Mouse (Mus musculus) central nervous system, embryonic 14 days (tissue): ENCODE measurements around the gene Mrgpra3. TPM values are rescaled to one million over a fixed set of nuclear protein-coding genes. Genes with fewer than 3 reads are reported as not detected.

Experiments used
- polyA plus RNA-seq: library from polyadenylated mRNA; depleted of rRNA; stranded (reverse); fragments of >200 nt; gene quantifications from 2 replicates; pipeline ENCODE4 v1.2.3, GENCODE M21; 2012; rRNA removed

Mrgpra3 gene
- not detected in 2 replicates for polyA plus RNA-seq

DNA sequence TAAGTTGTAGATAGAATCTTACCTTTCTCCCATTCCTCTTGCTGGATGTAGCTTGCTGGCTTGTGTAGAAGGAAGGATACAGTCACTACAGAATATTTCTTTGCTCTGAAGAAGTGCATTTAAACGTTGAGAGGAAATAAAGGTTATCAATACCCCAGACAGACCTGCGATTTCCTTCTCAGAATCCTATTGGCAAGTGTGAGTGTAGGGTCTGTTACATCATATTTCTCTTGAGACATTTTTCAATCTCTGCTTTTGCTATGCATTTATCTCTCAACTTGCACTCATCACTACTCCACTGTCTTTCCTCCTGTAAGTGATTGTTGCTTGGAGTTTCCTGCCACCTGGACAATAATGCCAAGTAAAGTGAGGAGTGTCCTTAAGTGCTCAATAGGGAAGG, at the start of gene Mrgpra3:
Gene Mrgpra3, minus strand, starts transcription at position 101 of the 400 bp plus-strand sequence.

Other genes starting within 250 kb of the Mrgpra3 start
- not detected in 2 replicates for gene Mrgpra1, start 247.1 kb downstream of the Mrgpra3 start, polyA plus RNA-seq
- not detected in 2 replicates for gene Mrgpra2a, start 149.2 kb downstream of the Mrgpra3 start, polyA plus RNA-seq
- not detected in 2 replicates for gene Mrgpra2b, start 72.5 kb downstream of the Mrgpra3 start, polyA plus RNA-seq